Mouse (Mus musculus) heart, postnatal 0 days (tissue): ENCODE measurements around the gene Dynll1.

Source experiments
- CTCF ChIP-seq: IDR thresholded peaks from 2 replicates; pipeline ENCODE4 v1.5.1; 2016; ENCODE audit warnings: antibody characterized with exemption, control low read depth, low read depth
- EP300 ChIP-seq: IDR thresholded peaks from 2 replicates; pipeline ENCODE4 v1.6.1; 2016; ENCODE audit warnings: antibody characterized with exemption, low read depth

- TF ChIP-seq EP300 (no peak), CTCF (no peak)
Observed at GRCm38 (mm10) chr5:115348546-115349224, 47.9 kb upstream of the Dynll1 start, which contains the start of gene Cox6a1.
